In genomic region chr16:84734806-84735165, GRCm38 (mm10) we compare ENCODE assay signal across 8 mouse cellular contexts. TPM values are rescaled to one million over a fixed set of nuclear protein-coding genes. Genes with fewer than 3 reads are reported as not detected.
DNase-seq lines count a peak whose midpoint lies in the region; ATAC-seq and TF ChIP-seq lines count a peak whose summit lies in the region.

No protein-coding gene starts in this region.

- H3K4me2 ChIP-seq in heart, embryonic 13.5 days = peak overlapping the region; percentile 75
- H3K4me2 ChIP-seq in hindbrain, embryonic 11.5 days (replicated peaks; ENCODE audit: low read depth, low read length) = peak overlapping the region; percentile 58

- under 1% methylated on average over 15 of the region's 15 CpGs for WGBS in heart, embryonic 13.5 days
- under 1% methylated on average over 15 of the region's 15 CpGs for WGBS in hindbrain, embryonic 11.5 days
- WGBS in midbrain, embryonic 10.5 days = under 1% methylated on average over 15 of the region's 15 CpGs

- H3K4me3 ChIP-seq in heart, embryonic 13.5 days = peak overlapping the region; percentile 89
- peak overlapping the region; percentile 42 for H3K4me3 ChIP-seq in hindbrain, embryonic 11.5 days (ENCODE audit: low read depth, low read length)
- peak overlapping the region; percentile 83 for H3K4me3 ChIP-seq in midbrain, embryonic 10.5 days

- DNase-seq in heart, postnatal 4 days = no peak
- no peak for DNase-seq in Patski (ENCODE audit: low read depth, low spot score)
- DNase-seq in hindbrain, embryonic 11.5 days (ENCODE audit: low spot score) = no peak
- DNase-seq in midbrain, embryonic 10.5 days (ENCODE audit: low spot score) = no peak
- no peak for DNase-seq in retina, embryonic 14.5 days (ENCODE audit: low spot score)
- no peak for DNase-seq in left cerebral cortex, adult 11 months (ENCODE audit: low spot score)
- no peak for DNase-seq in left cerebral cortex, adult 9 months (ENCODE audit: low spot score in 2 of 2)

- in situ Hi-C loops in Patski (cut with MboI; ENCODE audit: low pct_unique_long_range_greater_than_20kb) = loop anchor here (5.0 to 25.0 kb wide), 2 partner anchors 98 to 953 kb away; partner anchors contain the start of gene Gabpa

- peaks cover 27% of the 10 kb centered on the region for H3K36me3 ChIP-seq in heart, embryonic 13.5 days
- H3K36me3 ChIP-seq in hindbrain, embryonic 11.5 days (ENCODE audit: control insufficient read depth, insufficient read depth, low read length) = no peaks in the 10 kb centered on the region
- H3K36me3 ChIP-seq in midbrain, embryonic 10.5 days = peaks cover 34% of the 10 kb centered on the region

- POLR2A ChIA-PET in Patski (lab: Charles Lee) = interaction anchor here (0.6 to 1.2 kb wide), 2 partner anchors 97 to 213 kb away, joined by 3 read pairs; no protein-coding TSS in a partner anchor

- no peaks in the 10 kb centered on the region for H3K9me3 ChIP-seq in heart, embryonic 13.5 days
- no peaks in the 10 kb centered on the region for H3K9me3 ChIP-seq in hindbrain, embryonic 11.5 days (ENCODE audit: control insufficient read depth, low read length)
- no peaks in the 10 kb centered on the region for H3K9me3 ChIP-seq in midbrain, embryonic 10.5 days (replicated peaks)

- H3K9ac ChIP-seq in heart, embryonic 13.5 days = peak overlapping the region; percentile 87
- H3K9ac ChIP-seq in hindbrain, embryonic 11.5 days (ENCODE audit: low read depth, low read length) = peak overlapping the region; percentile 64

- peaks cover 15% of the 10 kb centered on the region for H3K4me1 ChIP-seq in heart, embryonic 13.5 days
- 0 out of 2 replicates have a peak, but pooled peaks cover 2% of the 10 kb centered on the region for H3K4me1 ChIP-seq in hindbrain, embryonic 11.5 days (replicated peaks; ENCODE audit: control insufficient read depth, insufficient read depth, low read length)
- H3K4me1 ChIP-seq in midbrain, embryonic 10.5 days = peaks cover 12% of the 10 kb centered on the region

- no peak for ATAC-seq in heart, embryonic 13.5 days (ENCODE audit: extremely low read depth, insufficient number of reproducible peaks, low FRiP score, low TSS enrichment)
- peak; percentile 37 for ATAC-seq in Patski
- ATAC-seq in hindbrain, embryonic 11.5 days (ENCODE audit: low FRiP score) = peak; percentile 74

- no peak overlapping the region for H3K27ac ChIP-seq in heart, embryonic 13.5 days (replicated peaks)
- no peak overlapping the region for H3K27ac ChIP-seq in hindbrain, embryonic 11.5 days (ENCODE audit: low read depth, low read length)
- peak overlapping the region; percentile 90 for H3K27ac ChIP-seq in midbrain, embryonic 10.5 days (replicated peaks)

- TF ChIP-seq CTCF in Patski (IDR thresholded peaks at IDR 0.05) = no peak

- H3K27me3 ChIP-seq in heart, embryonic 13.5 days (replicated peaks) = no peaks in the 10 kb centered on the region
- H3K27me3 ChIP-seq in Patski = no peaks in the 10 kb centered on the region
- no peaks in the 10 kb centered on the region for H3K27me3 ChIP-seq in hindbrain, embryonic 11.5 days (ENCODE audit: control insufficient read depth, insufficient read depth, low read length)
- no peaks in the 10 kb centered on the region for H3K27me3 ChIP-seq in midbrain, embryonic 10.5 days (ENCODE audit: low read depth, poor library complexity, severe bottlenecking)

- CTCF ChIA-PET in Patski (lab: Charles Lee) = interaction anchor here (1.4 to 2.6 kb wide), 5 partner anchors 16 to 99 kb away, joined by 5 to 13 read pairs (median 8); partner anchors contain the start of genes Atp5j and Gabpa

RNA-seq across cellular contexts. Expression of gene Mrpl39, which starts 0.8 kb away (rescaled TPM):
- 45.7 and 51.4 TPM in 2 replicates for polyA plus RNA-seq in heart, embryonic 13.5 days (2015; fragmentation: Nextera tagmentation; extraction: Ambion mirVana)
- total RNA-seq in heart, postnatal 4 days (2021) = 10 to 100 TPM; 31.7 to 32.2 TPM
- polyA plus RNA-seq in Patski (2021) = 43.8 TPM
- 55.2 and 56.2 TPM in 2 replicates for polyA plus RNA-seq in hindbrain, embryonic 11.5 days (2014; fragmentation: Nextera tagmentation; extraction: Ambion mirVana)
- 58.6 and 62.4 TPM in 2 replicates for polyA plus RNA-seq in midbrain, embryonic 10.5 days (2016; fragmentation: Nextera tagmentation; extraction: Ambion mirVana)

RNA-seq across cellular contexts. Expression of gene Jam2, which starts 39.1 kb away (rescaled TPM):
- 4.5 and 6.4 TPM in 2 replicates for polyA plus RNA-seq in heart, embryonic 13.5 days (2015; fragmentation: Nextera tagmentation; extraction: Ambion mirVana)
- 10 to 100 TPM; 32.2 to 33.9 TPM for total RNA-seq in heart, postnatal 4 days (2021)
- 0.05 TPM for polyA plus RNA-seq in Patski (2021)
- 70.4 and 80.0 TPM in 2 replicates for polyA plus RNA-seq in hindbrain, embryonic 11.5 days (2014; fragmentation: Nextera tagmentation; extraction: Ambion mirVana)
- polyA plus RNA-seq in midbrain, embryonic 10.5 days (2016; fragmentation: Nextera tagmentation; extraction: Ambion mirVana) = 53.0 and 67.8 TPM in 2 replicates
